Mouse (Mus musculus) CH12.LX (cell line): ENCODE data around the gene Dscam.

ENCODE experiments used
- BHLHE40 ChIP-seq: IDR thresholded peaks from 2 replicates; pipeline ENCODE4 v1.6.1; 2011; ENCODE audit warnings: mild to moderate bottlenecking, low read depth, low read length, improper control_type of control experiment
- CHD2 ChIP-seq: IDR thresholded peaks from 2 replicates; pipeline ENCODE4 v1.6.1; 2011; ENCODE audit warnings: low read length, improper control_type of control experiment
- CTCF ChIP-seq, 2 experiments: IDR thresholded peaks in 1 of 2; conservative IDR thresholded peaks in 1 of 2; 2 replicates each; pipeline ENCODE4 v1.5.1; 2011 to 2012; ENCODE audit warnings: low read depth in 2 of 2, low read length in 2 of 2, improper control_type of control experiment in 1 of 2, inconsistent platforms in 1 of 2, mild to moderate bottlenecking in 1 of 2, moderate library complexity in 1 of 2
- E2F4 ChIP-seq: IDR thresholded peaks from 2 replicates; pipeline ENCODE4 v1.6.1; 2011; ENCODE audit warnings: low read depth, low read length, improper control_type of control experiment; ENCODE audit not compliant: insufficient replicate concordance
- HCFC1 ChIP-seq: IDR thresholded peaks from 2 replicates; pipeline ENCODE4 v1.6.1; 2012; ENCODE audit warnings: low read depth, mild to moderate bottlenecking, inconsistent platforms, low read length, improper control_type of control experiment
- MXI1 ChIP-seq: IDR thresholded peaks from 2 replicates; pipeline ENCODE4 v1.6.1; 2011; ENCODE audit warnings: mild to moderate bottlenecking, low read depth, low read length, improper control_type of control experiment
- NELFE ChIP-seq: IDR thresholded peaks from 2 replicates; pipeline ENCODE4 v1.6.1; 2011; ENCODE audit warnings: low read depth, low read length, improper control_type of control experiment
- PAX5 ChIP-seq: IDR thresholded peaks from 2 replicates; pipeline ENCODE4 v1.6.1; 2012; ENCODE audit warnings: low read length, inconsistent platforms, mixed read lengths
- POLR2A ChIP-seq: IDR thresholded peaks from 2 replicates; pipeline ENCODE4 v1.6.1; 2011; ENCODE audit warnings: low read depth, mild to moderate bottlenecking, improper control_type of control experiment, low read length
- TCF12 ChIP-seq: IDR thresholded peaks from 2 replicates; pipeline ENCODE4 v1.6.1; 2014; ENCODE audit warnings: low read depth, mild to moderate bottlenecking, inconsistent platforms, low read length, improper control_type of control experiment
- UBTF ChIP-seq: IDR thresholded peaks from 2 replicates; pipeline ENCODE4 v1.6.1; 2012; ENCODE audit warnings: low read depth, mild to moderate bottlenecking, inconsistent platforms, low read length, improper control_type of control experiment, moderate library complexity

- no peak for TF ChIP-seq CHD2
- no peak for TF ChIP-seq E2F4
- TF ChIP-seq NELFE = no peak
- TF ChIP-seq UBTF = no peak
- no peak for TF ChIP-seq CTCF (conservative IDR thresholded peaks at IDR 0.05 in 1 of 2, IDR thresholded peaks at IDR 0.05 in 1 of 2; ENCODE audit: low read depth in 2 of 2, low read length in 2 of 2)
- TF ChIP-seq POLR2A = no peak
- no peak for TF ChIP-seq HCFC1
- TF ChIP-seq PAX5 = no peak
- TF ChIP-seq BHLHE40 = no peak
- TF ChIP-seq TCF12 = no peak
- TF ChIP-seq MXI1 = no peak
Observed at GRCm38 (mm10) chr16:96767985-96768384, 402.6 kb downstream of the Dscam start.
